Mouse (Mus musculus): ENCODE measurements around the gene Pln. TPM values are rescaled to one million over a fixed set of nuclear protein-coding genes. Genes with fewer than 3 reads are reported as not detected.

Gene Pln
- total RNA-seq, 1 experiment: not detected

GRCm38 (mm10) chr10:53364311-53364710 is 26.8 kb downstream of the Pln start:
- H3K4me1 ChIP-seq (ENCODE audit: control insufficient read depth in 2 of 2, insufficient read depth in 2 of 2, low read length in 2 of 2, poor library complexity in 1 of 2): no peaks in the 10 kb centered on the region
- DNase-seq (ENCODE audit: low read depth, low spot score): no peak
- no peak for TF ChIP-seq ZC3H11A (IDR thresholded peaks at IDR 0.05; ENCODE audit: borderline replicate concordance, low read depth, low read length)
- TF ChIP-seq CHD2 (IDR thresholded peaks at IDR 0.05; ENCODE audit: low read depth, low read length): no peak
- TF ChIP-seq HCFC1 (IDR thresholded peaks at IDR 0.05; ENCODE audit: borderline replicate concordance, insufficient read depth, low read length): no peak
- TF ChIP-seq MAFK (IDR thresholded peaks at IDR 0.05; ENCODE audit: insufficient read depth, low read depth, low read length): no peak
- TF ChIP-seq ZNF384 (IDR thresholded peaks at IDR 0.05; ENCODE audit: low read depth, low read length): no peak
- H3K9ac ChIP-seq (ENCODE audit: insufficient read depth, low read depth, low read length, poor library complexity, severe bottlenecking): no peak overlapping the region
- H3K4me3 ChIP-seq (ENCODE audit: insufficient read depth in 1 of 2, low read depth in 1 of 2, low read length in 2 of 2, poor library complexity in 1 of 2, severe bottlenecking in 1 of 2): no peak overlapping the region
- H3K36me3 ChIP-seq (ENCODE audit: control insufficient read depth, insufficient read depth, low read length, poor library complexity, severe bottlenecking): no peaks in the 10 kb centered on the region
- in situ Hi-C loops (cut with MboI; ENCODE audit: low sequenced_read_pairs in 2 of 2, unreplicated experiment in 2 of 2): loop anchor here in 1 of 2 experiments (25.0 kb wide), 1 partner anchor 423 kb away; no protein-coding TSS in a partner anchor
- no peak overlapping the region for H3K27ac ChIP-seq (ENCODE audit: insufficient read depth, low read depth, low read length, poor library complexity, severe bottlenecking)
- no peaks in the 10 kb centered on the region for H3K9me3 ChIP-seq (ENCODE audit: control insufficient read depth, insufficient read depth, low read depth, low read length)

- in situ Hi-C loops (cut with MboI; ENCODE audit: low sequenced_read_pairs in 2 of 2, unreplicated experiment in 2 of 2): loop anchor here in 1 of 2 experiments (25.0 kb wide), 1 partner anchor 420 kb away; no protein-coding TSS in a partner anchor
- no peaks in the 10 kb centered on the region for H3K36me3 ChIP-seq (ENCODE audit: control insufficient read depth, insufficient read depth, low read length, poor library complexity, severe bottlenecking)
- TF ChIP-seq ZNF384 (IDR thresholded peaks at IDR 0.05; ENCODE audit: low read depth, low read length) (no peak), CHD2 (IDR thresholded peaks at IDR 0.05; ENCODE audit: low read depth, low read length) (no peak), HCFC1 (IDR thresholded peaks at IDR 0.05; ENCODE audit: borderline replicate concordance, insufficient read depth, low read length) (no peak), MAFK (IDR thresholded peaks at IDR 0.05; ENCODE audit: insufficient read depth, low read depth, low read length) (no peak), ZC3H11A (IDR thresholded peaks at IDR 0.05; ENCODE audit: borderline replicate concordance, low read depth, low read length) (no peak)
- no peak overlapping the region for H3K27ac ChIP-seq (ENCODE audit: insufficient read depth, low read depth, low read length, poor library complexity, severe bottlenecking)
- DNase-seq (ENCODE audit: low read depth, low spot score): no peak
- H3K4me1 ChIP-seq (ENCODE audit: control insufficient read depth in 2 of 2, insufficient read depth in 2 of 2, low read length in 2 of 2, poor library complexity in 1 of 2): no peaks in the 10 kb centered on the region
- no peak overlapping the region for H3K4me3 ChIP-seq (ENCODE audit: insufficient read depth in 1 of 2, low read depth in 1 of 2, low read length in 2 of 2, poor library complexity in 1 of 2, severe bottlenecking in 1 of 2)
- no peaks in the 10 kb centered on the region for H3K9me3 ChIP-seq (ENCODE audit: control insufficient read depth, insufficient read depth, low read depth, low read length)
- H3K9ac ChIP-seq (ENCODE audit: insufficient read depth, low read depth, low read length, poor library complexity, severe bottlenecking): no peak overlapping the region
These were observed 29.8 kb downstream of the Pln start for GRCm38 (mm10) chr10:53367265-53367664.

GRCm38 (mm10) chr10:53373885-53374578 is 36.6 kb downstream of the Pln start:
- DNase-seq (ENCODE audit: low read depth, low spot score): no peak
- Histone ChIP-seq H3K9me3 (ENCODE audit: control insufficient read depth, insufficient read depth, low read depth, low read length) (no peaks in the 10 kb centered on the region), H3K4me1 (ENCODE audit: control insufficient read depth in 2 of 2, insufficient read depth in 2 of 2, low read length in 2 of 2, poor library complexity in 1 of 2) (no peaks in the 10 kb centered on the region), H3K27ac (ENCODE audit: insufficient read depth, low read depth, low read length, poor library complexity, severe bottlenecking) (no peak overlapping the region), H3K36me3 (ENCODE audit: control insufficient read depth, insufficient read depth, low read length, poor library complexity, severe bottlenecking) (no peaks in the 10 kb centered on the region), H3K9ac (ENCODE audit: insufficient read depth, low read depth, low read length, poor library complexity, severe bottlenecking) (no peak overlapping the region), H3K4me3 (ENCODE audit: insufficient read depth in 1 of 2, low read depth in 1 of 2, low read length in 2 of 2, poor library complexity in 1 of 2, severe bottlenecking in 1 of 2) (no peak overlapping the region)
- in situ Hi-C loops (cut with MboI; ENCODE audit: low sequenced_read_pairs in 2 of 2, unreplicated experiment in 2 of 2): loop anchor here in 1 of 2 experiments (25.0 kb wide), 1 partner anchor 413 kb away; no protein-coding TSS in a partner anchor
- TF ChIP-seq ZNF384 (IDR thresholded peaks at IDR 0.05; ENCODE audit: low read depth, low read length) (no peak), CHD2 (IDR thresholded peaks at IDR 0.05; ENCODE audit: low read depth, low read length) (no peak), MAFK (IDR thresholded peaks at IDR 0.05; ENCODE audit: insufficient read depth, low read depth, low read length) (no peak), ZC3H11A (IDR thresholded peaks at IDR 0.05; ENCODE audit: borderline replicate concordance, low read depth, low read length) (no peak), HCFC1 (IDR thresholded peaks at IDR 0.05; ENCODE audit: borderline replicate concordance, insufficient read depth, low read length) (no peak)

GRCm38 (mm10) chr10:53377096-53377495 is 39.6 kb downstream of the Pln start:
- Histone ChIP-seq H3K9me3 (ENCODE audit: control insufficient read depth, insufficient read depth, low read depth, low read length) (no peaks in the 10 kb centered on the region), H3K4me1 (ENCODE audit: control insufficient read depth in 2 of 2, insufficient read depth in 2 of 2, low read length in 2 of 2, poor library complexity in 1 of 2) (no peaks in the 10 kb centered on the region), H3K9ac (ENCODE audit: insufficient read depth, low read depth, low read length, poor library complexity, severe bottlenecking) (no peak overlapping the region), H3K36me3 (ENCODE audit: control insufficient read depth, insufficient read depth, low read length, poor library complexity, severe bottlenecking) (no peaks in the 10 kb centered on the region), H3K4me3 (ENCODE audit: insufficient read depth in 1 of 2, low read depth in 1 of 2, low read length in 2 of 2, poor library complexity in 1 of 2, severe bottlenecking in 1 of 2) (no peak overlapping the region), H3K27ac (ENCODE audit: insufficient read depth, low read depth, low read length, poor library complexity, severe bottlenecking) (no peak overlapping the region)
- in situ Hi-C loops (cut with MboI; ENCODE audit: low sequenced_read_pairs in 2 of 2, unreplicated experiment in 2 of 2): no loop called here
- no peak for TF ChIP-seq ZC3H11A (IDR thresholded peaks at IDR 0.05; ENCODE audit: borderline replicate concordance, low read depth, low read length)
- DNase-seq (ENCODE audit: low read depth, low spot score): no peak
